Mouse (Mus musculus): Measurements from ENCODE around the gene Stard10. TPM values are rescaled to one million over a fixed set of nuclear protein-coding genes. Genes with fewer than 3 reads are reported as not detected.

Stard10 gene
- polyA plus RNA-seq, 1 experiment = not detected

DNA sequence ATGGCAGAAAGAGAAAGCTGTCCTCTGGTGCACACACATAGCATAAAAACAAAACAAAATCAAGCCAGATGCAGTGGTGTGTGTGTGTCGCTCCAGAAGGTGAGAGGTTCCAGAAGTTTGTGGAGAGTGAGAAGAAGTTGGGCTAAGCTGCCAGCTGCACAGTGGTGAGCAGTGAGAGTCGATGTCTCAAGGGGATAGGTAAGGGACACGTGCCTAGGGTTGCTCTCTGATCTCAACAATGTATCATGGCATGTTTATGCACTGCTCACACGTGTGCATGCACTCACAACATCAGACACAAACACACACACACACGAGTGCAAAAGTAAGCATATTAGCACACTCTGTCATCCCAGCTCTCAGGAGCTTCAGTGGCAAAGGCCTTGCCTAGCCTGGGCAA lies 47.0 kb downstream of the Stard10 start:
- 81% methylated on average over 5 of the region's 5 CpGs for WGBS
- H3K4me1 ChIP-seq (ENCODE audit: control insufficient read depth, insufficient read depth, low read length) = peaks cover 8% of the 10 kb centered on the region
- H3K4me3 ChIP-seq (ENCODE audit: insufficient read depth, low read depth, low read length) = no peak overlapping the region
- H3K27ac ChIP-seq (ENCODE audit: insufficient read depth, low read depth, low read length) = no peak overlapping the region
- TF ChIP-seq CTCF (IDR thresholded peaks at IDR 0.05; ENCODE audit: insufficient read depth, low read depth, low read length) = no peak
- no peak for TF ChIP-seq POLR2A (IDR thresholded peaks at IDR 0.05; ENCODE audit: insufficient read depth, low read depth, low read length)

DNA sequence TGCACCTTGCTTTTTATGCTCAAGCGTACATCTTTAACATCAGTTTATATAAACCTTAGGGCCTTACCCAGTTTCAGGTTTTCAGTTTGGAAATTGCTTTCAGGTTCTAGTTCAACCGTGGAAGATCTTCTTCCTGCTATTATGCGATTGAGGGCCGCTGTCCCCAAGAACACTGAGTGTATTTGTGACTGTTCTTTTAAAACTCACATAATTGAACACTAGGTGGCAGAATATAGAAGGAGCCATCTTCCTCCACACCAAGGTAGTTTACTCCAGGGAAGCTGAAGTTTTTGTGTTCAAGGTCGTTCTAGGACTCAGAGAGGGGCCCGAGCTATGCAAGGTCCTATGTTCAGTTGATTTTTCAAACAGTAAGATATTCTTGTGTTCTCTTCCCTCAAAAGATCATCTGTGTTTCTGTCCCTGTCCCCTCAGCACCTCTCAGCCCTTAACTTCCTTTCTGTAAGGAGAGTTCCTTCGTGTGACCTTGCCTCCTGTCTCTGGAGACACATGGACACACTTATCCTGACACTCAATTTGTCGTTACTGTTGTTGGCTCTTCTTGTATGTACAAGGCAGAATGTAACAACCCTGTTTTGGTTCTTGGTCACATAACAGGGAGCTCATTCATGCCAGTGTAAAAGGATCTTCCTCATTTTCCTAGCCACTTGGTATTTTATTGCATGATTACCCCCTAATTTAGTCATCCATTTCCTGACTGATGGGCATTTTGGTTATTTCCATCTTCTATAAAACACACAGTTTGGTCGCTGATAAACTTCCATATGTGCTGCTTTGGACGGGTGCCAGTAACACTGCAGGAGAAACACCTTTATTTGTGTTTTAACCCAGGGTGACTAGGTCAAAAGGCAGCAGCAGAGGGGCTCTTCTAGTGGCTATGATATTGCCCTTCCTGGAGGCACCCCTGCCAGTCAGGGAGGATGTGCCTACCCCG lies 51.3 kb downstream of the Stard10 start:
- Histone ChIP-seq H3K4me1 (ENCODE audit: control insufficient read depth, insufficient read depth, low read length) (peaks cover 5% of the 10 kb centered on the region), H3K4me3 (ENCODE audit: insufficient read depth, low read depth, low read length) (no peak overlapping the region), H3K27ac (ENCODE audit: insufficient read depth, low read depth, low read length) (no peak overlapping the region)
- TF ChIP-seq POLR2A (IDR thresholded peaks at IDR 0.05; ENCODE audit: insufficient read depth, low read depth, low read length) = no peak
- TF ChIP-seq CTCF (IDR thresholded peaks at IDR 0.05; ENCODE audit: insufficient read depth, low read depth, low read length) = no peak
- 65% methylated on average over 11 of the region's 11 CpGs for WGBS

GRCm38 (mm10) chr7:101369666-101370065 lies 52.8 kb downstream of the Stard10 start:
- Histone ChIP-seq H3K4me3 (ENCODE audit: insufficient read depth, low read depth, low read length) (no peak overlapping the region), H3K4me1 (ENCODE audit: control insufficient read depth, insufficient read depth, low read length) (peaks cover 6% of the 10 kb centered on the region; the same call in 1 of the 2 replicates), H3K27ac (ENCODE audit: insufficient read depth, low read depth, low read length) (no peak overlapping the region)
- 86% methylated on average over 7 of the region's 7 CpGs for WGBS
- no peak for TF ChIP-seq POLR2A (IDR thresholded peaks at IDR 0.05; ENCODE audit: insufficient read depth, low read depth, low read length)
- TF ChIP-seq CTCF (IDR thresholded peaks at IDR 0.05; ENCODE audit: insufficient read depth, low read depth, low read length) = no peak

- H3K4me3 ChIP-seq (ENCODE audit: insufficient read depth, low read depth, low read length) = no peak overlapping the region
- WGBS = 92% methylated on average over 26 of the region's 26 CpGs
- TF ChIP-seq CTCF (IDR thresholded peaks at IDR 0.05; ENCODE audit: insufficient read depth, low read depth, low read length) = no peak
- no peak for TF ChIP-seq POLR2A (IDR thresholded peaks at IDR 0.05; ENCODE audit: insufficient read depth, low read depth, low read length)
Observed at GRCm38 (mm10) chr7:101373082-101373481, 56.2 kb downstream of the Stard10 start.

DNA sequence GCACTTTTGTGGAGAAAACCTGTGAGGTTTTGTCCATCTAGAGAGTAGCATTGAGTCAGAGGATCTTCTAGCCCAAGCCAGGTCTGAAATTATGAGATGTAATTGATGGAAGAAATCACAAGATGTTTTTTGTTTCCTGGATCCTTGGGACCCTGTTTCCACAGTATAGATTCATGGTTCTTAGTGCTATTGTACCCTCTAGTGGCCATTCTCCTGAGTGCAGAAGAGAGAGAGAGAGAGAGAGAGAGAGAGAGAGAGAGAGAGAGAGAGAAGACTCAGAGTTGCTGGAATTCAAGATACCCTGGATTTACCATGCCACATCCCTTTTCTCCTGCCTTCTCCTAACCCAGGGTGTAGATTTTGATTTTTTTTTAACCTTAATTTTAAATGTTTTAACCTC lies 57.3 kb downstream of the Stard10 start:
- Histone ChIP-seq H3K27ac (ENCODE audit: insufficient read depth, low read depth, low read length) (no peak overlapping the region; the same call in 1 of the 2 replicates), H3K4me3 (ENCODE audit: insufficient read depth, low read depth, low read length) (no peak overlapping the region), H3K4me1 (ENCODE audit: control insufficient read depth, insufficient read depth, low read length) (peaks cover 8% of the 10 kb centered on the region)
- no peak for TF ChIP-seq CTCF (IDR thresholded peaks at IDR 0.05; ENCODE audit: insufficient read depth, low read depth, low read length)
- TF ChIP-seq POLR2A (IDR thresholded peaks at IDR 0.05; ENCODE audit: insufficient read depth, low read depth, low read length) = no peak

More at GRCm38 (mm10) chr7:101373082-101373481, 56.2 kb downstream of the Stard10 start:
- Histone ChIP-seq H3K27ac (ENCODE audit: insufficient read depth, low read depth, low read length) (no peak overlapping the region), H3K4me1 (ENCODE audit: control insufficient read depth, insufficient read depth, low read length) (peaks cover 6% of the 10 kb centered on the region; the same call in 1 of the 2 replicates)

GRCm38 (mm10) chr7:101376701-101377340 lies 59.9 kb downstream of the Stard10 start:
- Histone ChIP-seq H3K4me1 (ENCODE audit: control insufficient read depth, insufficient read depth, low read length) (peaks cover 8% of the 10 kb centered on the region), H3K27ac (ENCODE audit: insufficient read depth, low read depth, low read length) (no peak overlapping the region), H3K4me3 (ENCODE audit: insufficient read depth, low read depth, low read length) (no peak overlapping the region)
- TF ChIP-seq POLR2A (IDR thresholded peaks at IDR 0.05; ENCODE audit: insufficient read depth, low read depth, low read length) (no peak), CTCF (IDR thresholded peaks at IDR 0.05; ENCODE audit: insufficient read depth, low read depth, low read length) (no peak)
- WGBS = 75% methylated on average over 10 of the region's 10 CpGs

GRCm38 (mm10) chr7:101377741-101378262 lies 60.9 kb downstream of the Stard10 start:
- no peak overlapping the region for H3K4me3 ChIP-seq (ENCODE audit: insufficient read depth, low read depth, low read length)
- TF ChIP-seq POLR2A (IDR thresholded peaks at IDR 0.05; ENCODE audit: insufficient read depth, low read depth, low read length) (no peak), CTCF (IDR thresholded peaks at IDR 0.05; ENCODE audit: insufficient read depth, low read depth, low read length) (no peak)
- H3K27ac ChIP-seq (ENCODE audit: insufficient read depth, low read depth, low read length) = no peak overlapping the region
- peaks cover 14% of the 10 kb centered on the region for H3K4me1 ChIP-seq (ENCODE audit: control insufficient read depth, insufficient read depth, low read length)
- 43% methylated on average over 7 of the region's 7 CpGs for WGBS

DNA sequence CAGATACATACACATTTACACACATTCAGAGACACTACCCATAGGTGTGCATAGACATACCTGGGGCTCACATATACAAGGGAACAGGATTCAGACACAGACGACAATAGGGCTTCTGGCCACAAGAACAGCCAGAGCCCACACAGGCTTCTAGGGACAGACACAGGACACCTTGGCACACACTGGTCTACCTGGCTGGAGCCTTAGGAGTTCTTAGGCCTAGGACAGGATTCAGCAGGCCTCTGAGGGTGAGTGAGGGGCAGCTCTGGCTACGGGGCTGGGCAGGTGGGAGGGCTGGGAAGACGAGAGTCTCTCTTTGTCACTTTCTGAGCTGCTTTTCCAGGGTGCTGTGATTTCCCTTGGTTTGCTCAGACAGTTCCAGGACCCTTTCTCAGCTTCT lies 61.4 kb downstream of the Stard10 start:
- Histone ChIP-seq H3K4me3 (ENCODE audit: insufficient read depth, low read depth, low read length) (no peak overlapping the region), H3K27ac (ENCODE audit: insufficient read depth, low read depth, low read length) (no peak overlapping the region), H3K4me1 (ENCODE audit: control insufficient read depth, insufficient read depth, low read length) (peaks cover 14% of the 10 kb centered on the region)
- WGBS = 74% methylated on average over 3 of the region's 3 CpGs
- TF ChIP-seq CTCF (IDR thresholded peaks at IDR 0.05; ENCODE audit: insufficient read depth, low read depth, low read length) (no peak), POLR2A (IDR thresholded peaks at IDR 0.05; ENCODE audit: insufficient read depth, low read depth, low read length) (no peak)

Measured in olfactory bulb, adult 2 months (tissue).